Mouse (Mus musculus): ENCODE results near the gene Eipr1.
"Not testable (repeated sequence)": the region's sequence is repeated elsewhere in the genome, so short reads cannot be mapped to it uniquely, and the experiment has no call there.

Gene Eipr1

DNA sequence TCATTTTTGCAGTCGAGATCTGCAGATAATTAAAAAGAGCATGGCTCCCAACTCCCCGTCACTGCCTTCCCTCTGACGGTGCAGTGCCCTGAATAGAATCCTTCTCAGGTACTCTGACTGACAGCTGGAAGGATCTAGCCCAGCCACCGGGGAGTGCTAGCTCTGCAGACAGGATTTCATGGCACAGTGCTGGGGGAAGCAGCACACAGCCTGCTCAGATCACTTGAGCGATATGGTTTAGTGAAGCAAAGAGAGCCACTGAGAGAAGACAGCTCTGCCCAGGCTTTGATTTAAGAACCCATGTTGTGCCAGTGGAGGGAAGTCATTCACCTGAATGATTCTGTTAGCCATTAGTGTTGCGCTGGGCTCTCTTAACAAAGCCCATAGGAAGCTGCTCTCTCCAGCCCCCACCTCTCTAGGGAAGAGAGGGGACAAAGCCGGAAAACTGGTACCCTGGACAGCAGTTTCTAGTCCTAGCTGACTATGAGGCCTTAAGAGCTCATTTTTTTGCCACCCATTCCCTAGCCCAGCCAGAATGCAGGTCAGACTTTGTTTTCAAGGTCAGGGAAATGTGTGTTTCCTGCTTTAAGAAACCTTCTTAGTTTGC is 137.6 kb downstream of the Eipr1 start:
- no peak for DNase-seq (ENCODE audit: low spot score)

DNA sequence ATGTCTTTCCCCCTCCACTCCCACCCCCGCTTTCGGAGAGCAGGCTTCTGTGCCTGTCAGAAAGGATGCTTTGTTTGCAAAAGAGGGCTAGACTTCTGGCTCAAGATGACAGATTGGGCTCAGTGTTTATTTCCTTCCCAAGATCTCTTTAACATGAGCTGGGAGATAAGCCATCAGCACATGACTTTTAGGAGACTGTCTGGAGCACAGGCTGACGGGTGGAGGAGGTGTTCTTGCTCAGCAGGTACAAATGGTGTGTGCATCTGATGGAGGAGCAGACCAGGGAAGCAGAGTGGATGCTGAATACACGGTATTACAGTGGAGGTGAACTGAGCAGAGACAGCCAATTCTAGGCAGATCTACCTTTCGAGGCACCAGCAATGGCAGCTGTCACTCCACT is 139.9 kb downstream of the Eipr1 start:
- no peak for DNase-seq (ENCODE audit: low spot score)

GRCm38 (mm10) chr12:28896577-28896976 is 145.0 kb downstream of the Eipr1 start:
- DNase-seq (ENCODE audit: low spot score): no peak

DNA sequence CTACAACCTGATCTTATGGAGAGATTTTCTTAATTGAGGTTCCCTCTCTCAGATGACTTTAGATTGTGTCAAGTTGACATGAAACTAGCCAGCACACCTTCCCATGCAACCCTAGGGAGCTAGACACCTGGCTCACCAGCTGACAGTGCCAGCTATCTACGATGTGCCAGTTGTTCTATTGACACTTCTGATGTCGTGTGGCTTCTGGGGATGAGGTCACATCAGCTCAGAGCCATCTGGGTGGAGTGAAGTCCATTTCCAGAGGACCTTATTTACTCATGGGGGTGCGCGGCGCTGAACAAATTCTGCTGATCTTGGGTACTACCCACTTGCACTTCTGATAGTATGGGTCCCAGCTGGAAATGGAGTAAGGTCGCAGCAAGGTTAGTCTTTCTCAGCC is 146.7 kb downstream of the Eipr1 start:
- no peak for DNase-seq (ENCODE audit: low spot score)

GRCm38 (mm10) chr12:28899696-28900095 is 148.1 kb downstream of the Eipr1 start:
- no peak for DNase-seq (ENCODE audit: low spot score)

DNA sequence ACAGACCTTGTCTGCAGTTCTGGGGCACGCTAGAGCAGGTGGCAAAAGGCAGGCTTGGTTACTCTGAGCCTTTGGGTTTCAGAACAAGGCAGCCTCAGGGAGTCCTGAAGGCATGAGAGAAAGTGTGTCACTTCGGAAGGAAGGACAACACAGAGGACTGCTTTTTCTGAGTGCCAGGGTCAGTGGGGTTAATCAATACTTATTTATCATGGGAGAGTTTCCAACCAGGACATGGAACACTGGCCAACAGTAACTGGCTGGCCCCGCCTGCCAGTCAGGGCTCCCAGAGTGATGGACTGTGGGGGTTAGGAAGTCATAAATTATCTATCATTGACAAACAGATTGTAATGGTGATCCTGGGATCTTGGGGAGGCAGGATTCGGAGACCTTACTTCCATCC is 148.7 kb downstream of the Eipr1 start:
- no peak for DNase-seq (ENCODE audit: low spot score)

- no peak for DNase-seq (ENCODE audit: low spot score)
Observed at GRCm38 (mm10) chr12:28902132-28902531, 150.5 kb downstream of the Eipr1 start.

- DNase-seq (ENCODE audit: low spot score): no peak
Observed at GRCm38 (mm10) chr12:28903082-28903481, 151.5 kb downstream of the Eipr1 start.

- no peak for DNase-seq (ENCODE audit: low spot score)
Observed at GRCm38 (mm10) chr12:28905486-28905885, 153.9 kb downstream of the Eipr1 start.

- no peak for DNase-seq (ENCODE audit: low spot score)
Observed at GRCm38 (mm10) chr12:28906016-28906415, 154.4 kb downstream of the Eipr1 start.

DNA sequence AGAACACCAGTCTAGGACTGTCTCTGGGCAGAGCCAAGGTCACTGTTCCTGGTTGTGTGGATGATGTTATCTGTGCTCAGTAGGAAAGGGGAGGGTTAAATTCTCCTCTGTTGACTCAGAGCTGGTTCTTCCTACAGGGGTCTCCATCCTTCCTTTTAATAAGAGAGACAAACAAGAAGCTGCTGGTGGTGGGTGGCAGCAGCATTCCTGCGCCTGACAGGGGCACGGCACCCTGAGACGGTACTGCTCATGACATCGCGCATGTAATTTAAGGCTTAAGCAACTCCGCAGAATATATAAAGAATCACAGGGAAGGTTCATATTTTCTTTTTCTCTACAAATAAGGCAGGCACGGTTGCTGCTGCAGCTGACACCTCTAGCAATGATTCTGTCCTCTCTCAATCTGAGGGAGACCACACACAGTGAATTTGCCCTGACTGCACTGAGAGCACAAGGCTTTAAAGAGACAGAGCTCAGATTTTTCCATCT is 155.2 kb downstream of the Eipr1 start:
- no peak for DNase-seq (ENCODE audit: low spot score)

DNA sequence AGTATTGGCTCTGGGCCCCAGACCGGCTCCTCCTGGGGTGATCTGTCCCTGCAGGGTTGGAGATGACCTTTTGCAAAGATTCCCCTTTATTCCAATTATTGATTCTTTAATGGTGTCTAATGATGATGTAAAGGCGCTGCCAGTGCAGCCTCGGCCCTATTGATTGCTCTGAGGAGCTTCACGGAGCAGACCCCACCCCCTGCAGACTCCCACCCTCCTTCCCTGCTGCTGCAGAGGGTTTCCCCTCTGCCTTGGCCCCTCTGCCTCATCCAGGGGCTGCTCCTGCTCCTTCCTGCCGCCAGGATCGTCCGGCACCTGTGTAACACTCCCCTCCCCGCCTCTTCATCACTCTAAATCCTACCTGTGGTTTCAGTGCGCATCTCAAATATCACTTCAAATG is 156.2 kb downstream of the Eipr1 start:
- no peak for DNase-seq (ENCODE audit: low spot score)

- no peak for DNase-seq (ENCODE audit: low spot score)
Observed at GRCm38 (mm10) chr12:28909851-28910250, 158.2 kb downstream of the Eipr1 start.

GRCm38 (mm10) chr12:28910568-28910967 is 159.0 kb downstream of the Eipr1 start:
- DNase-seq (ENCODE audit: low spot score): no peak

DNA sequence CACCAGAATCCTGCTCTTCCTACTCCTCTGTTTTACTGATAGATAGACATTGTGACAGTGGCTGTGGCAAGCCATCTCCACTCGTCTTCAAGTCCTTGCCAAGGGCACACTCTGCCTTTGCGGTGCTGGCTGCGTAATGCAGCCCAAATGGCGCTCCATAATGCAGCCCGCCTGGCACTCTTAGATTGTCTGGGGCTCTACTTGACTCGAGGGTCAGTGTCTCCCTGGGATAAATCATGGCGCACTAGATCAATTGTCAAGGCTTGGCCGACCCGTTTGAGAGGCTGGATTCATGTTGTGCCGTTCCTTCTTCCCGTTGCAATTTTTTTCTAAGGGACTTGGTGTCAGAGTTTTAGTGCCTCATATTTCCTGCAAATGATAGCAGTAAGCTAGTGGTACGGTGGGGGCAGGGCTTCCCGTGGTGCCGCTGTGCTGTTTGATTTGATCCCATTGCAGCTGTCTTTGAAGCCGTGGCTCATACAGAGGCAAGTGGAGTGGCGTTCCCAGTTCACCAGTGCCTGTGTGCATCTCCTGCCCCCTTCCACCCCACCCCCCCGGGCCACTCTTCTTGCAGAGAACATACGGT is 160.8 kb downstream of the Eipr1 start:
- DNase-seq (ENCODE audit: low spot score): no peak

DNA sequence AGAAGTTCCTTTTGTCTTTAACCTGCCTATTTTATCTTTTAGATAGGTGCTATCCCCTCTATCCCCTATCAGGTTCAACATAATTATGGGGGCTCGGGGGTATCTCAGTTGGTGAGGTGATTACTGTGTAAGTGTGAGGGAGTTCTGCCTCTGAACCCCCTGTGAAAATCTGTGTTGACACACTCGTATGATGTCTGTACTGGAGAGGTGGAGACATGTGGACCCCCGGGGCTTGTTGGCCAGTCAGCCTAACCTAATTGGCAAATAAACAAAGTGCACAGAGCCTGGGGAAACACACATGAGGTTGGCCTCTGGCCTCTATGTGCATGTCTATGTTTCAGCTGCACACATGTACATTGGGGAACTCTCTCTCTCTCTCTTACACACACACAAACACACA is 161.5 kb downstream of the Eipr1 start:
- DNase-seq (ENCODE audit: low spot score): no peak

DNA sequence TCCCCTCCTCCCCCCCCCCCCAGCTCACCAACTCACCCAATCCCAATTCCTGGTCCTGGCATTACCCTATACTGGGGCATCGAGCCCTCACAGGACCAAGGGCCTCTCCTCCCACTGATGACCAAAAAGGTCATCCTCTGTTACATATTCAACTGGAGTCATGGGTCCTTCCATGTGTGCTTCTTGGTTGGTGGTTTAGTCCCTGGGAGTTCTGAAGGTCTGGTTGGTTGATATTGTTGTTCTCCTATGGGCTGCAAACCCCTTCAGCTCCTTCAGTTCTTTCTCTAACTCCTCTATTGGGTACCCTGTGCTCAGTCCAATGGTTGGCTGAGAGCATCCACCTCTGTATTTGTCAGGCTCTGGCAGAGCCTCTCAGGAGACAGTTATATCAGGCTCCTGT is 162.5 kb downstream of the Eipr1 start:
- not testable (repeated sequence) for DNase-seq (ENCODE audit: low spot score)
